Mouse (Mus musculus) midbrain, embryonic 16.5 days (tissue): ENCODE measurements around the gene Glis1. TPM values are rescaled to one million over a fixed set of nuclear protein-coding genes. Genes with fewer than 3 reads are reported as not detected.

ENCODE experiments used
- ATAC-seq: fragments of 200-750 bp; cut with Nextera tagmentation; 2 replicates; pipeline ENCODE4 v1.8.0; 2017; ENCODE audit warnings: moderate TSS enrichment
- H3K27ac ChIP-seq: fragments of 300-500 bp; sonication (generic); 2 replicates; pipeline ENCODE4 v1.5.1; 2014; ENCODE audit warnings: mild to moderate bottlenecking, low read length, mixed read lengths
- H3K27me3 ChIP-seq: fragments of 300-500 bp; sonication (generic); 2 replicates; pipeline ENCODE4 v1.6.1; 2014; ENCODE audit warnings: low read depth, low read length, mixed read lengths; ENCODE audit not compliant: control insufficient read depth, insufficient read depth
- H3K36me3 ChIP-seq: fragments of 300-500 bp; sonication (generic); 2 replicates; pipeline ENCODE4 v1.6.1; 2014; ENCODE audit warnings: mild to moderate bottlenecking, low read length, moderate library complexity, mixed read lengths; ENCODE audit not compliant: control insufficient read depth, insufficient read depth
- H3K4me1 ChIP-seq: fragments of 300-500 bp; sonication (generic); 2 replicates; pipeline ENCODE4 v1.6.1; 2014; ENCODE audit warnings: mild to moderate bottlenecking, low read length, mixed read lengths; ENCODE audit not compliant: control insufficient read depth, insufficient read depth
- H3K4me2 ChIP-seq: fragments of 300-500 bp; sonication (generic); 2 replicates; pipeline ENCODE4 v1.6.1; 2014; ENCODE audit warnings: mild to moderate bottlenecking, low read length, mixed read lengths
- H3K4me3 ChIP-seq: fragments of 300-500 bp; sonication (generic); 2 replicates; pipeline ENCODE4 v1.5.1; 2014; ENCODE audit warnings: low read depth, mild to moderate bottlenecking, low read length, moderate library complexity, mixed read lengths
- H3K9ac ChIP-seq: fragments of 300-500 bp; sonication (generic); 2 replicates; pipeline ENCODE4 v1.6.1; 2014; ENCODE audit warnings: low read depth, low read length, mixed read lengths
- H3K9me3 ChIP-seq: fragments of 300-500 bp; sonication (generic); replicated peaks from 2 replicates; pipeline ENCODE4 v1.6.1; 2014; ENCODE audit warnings: mild to moderate bottlenecking, low read length, mixed read lengths; ENCODE audit not compliant: control insufficient read depth, poor library complexity, severe bottlenecking
- WGBS: fragments of 180-500 bp; shearing (Covaris S2); extraction: QIAGEN DNeasy Blood & Tissue Kit; methylation state at CpG from one replicate; pipeline ENCODE4 v1.1.7; 2014; 5-methylcytosine and 5-hydroxymethylcytosine counted together
- polyA plus RNA-seq: library from polyadenylated mRNA; unstranded; fragments of >200 nt; fragmentation: Nextera tagmentation; extraction: Ambion mirVana; gene quantifications from 2 replicates; pipeline ENCODE4 v1.2.1, GENCODE M21; 2015

Glis1 gene
- polyA plus RNA-seq, 1 experiment from 2014 or later: 2.4 TPM

- no peaks in the 10 kb centered on the region for H3K9me3 ChIP-seq
- no peak for ATAC-seq
- no peak overlapping the region for H3K4me3 ChIP-seq
- WGBS: 31% methylated on average over 7 of the region's 7 CpGs
- no peak overlapping the region for H3K9ac ChIP-seq
- no peak overlapping the region for H3K4me2 ChIP-seq
- no peak overlapping the region for H3K27ac ChIP-seq
- no peaks in the 10 kb centered on the region; the same call in 1 of the 2 replicates for H3K27me3 ChIP-seq
- peaks cover 9% of the 10 kb centered on the region for H3K4me1 ChIP-seq
- no peaks in the 10 kb centered on the region for H3K36me3 ChIP-seq
Observed at GRCm38 (mm10) chr4:107568881-107569443, 134.6 kb downstream of the Glis1 start.

GRCm38 (mm10) chr4:107570329-107571014 is 136.1 kb downstream of the Glis1 start:
- H3K4me2 ChIP-seq: no peak overlapping the region
- 44% methylated on average over 19 of the region's 19 CpGs for WGBS
- no peaks in the 10 kb centered on the region for H3K9me3 ChIP-seq
- no peaks in the 10 kb centered on the region for H3K36me3 ChIP-seq
- no peak overlapping the region for H3K4me3 ChIP-seq
- 0 out of 2 replicates have a peak overlapping the region, but pooled peaks have one; percentile 40 for H3K9ac ChIP-seq
- peaks cover 9% of the 10 kb centered on the region for H3K4me1 ChIP-seq
- peak; percentile 41; the same call in 1 of the 2 replicates for ATAC-seq
- no peaks in the 10 kb centered on the region; the same call in 1 of the 2 replicates for H3K27me3 ChIP-seq
- no peak overlapping the region for H3K27ac ChIP-seq

- ATAC-seq: no peak
- H3K9ac ChIP-seq: no peak overlapping the region
- WGBS: 74% methylated on average over 6 of the region's 6 CpGs
- peaks cover 3% of the 10 kb centered on the region for H3K4me1 ChIP-seq
- H3K4me3 ChIP-seq: no peak overlapping the region
- H3K27me3 ChIP-seq: no peaks in the 10 kb centered on the region
- H3K4me2 ChIP-seq: no peak overlapping the region
- H3K27ac ChIP-seq: no peak overlapping the region
- H3K36me3 ChIP-seq: no peaks in the 10 kb centered on the region
- H3K9me3 ChIP-seq: no peaks in the 10 kb centered on the region
Observed at GRCm38 (mm10) chr4:107575781-107576180, 141.4 kb downstream of the Glis1 start.

GRCm38 (mm10) chr4:107576742-107577141 is 142.4 kb downstream of the Glis1 start:
- no peak for ATAC-seq
- no peaks in the 10 kb centered on the region for H3K9me3 ChIP-seq
- no peaks in the 10 kb centered on the region for H3K4me1 ChIP-seq
- no peak overlapping the region for H3K4me2 ChIP-seq
- no peak overlapping the region for H3K27ac ChIP-seq
- no peak overlapping the region for H3K4me3 ChIP-seq
- no peaks in the 10 kb centered on the region for H3K36me3 ChIP-seq
- no peak overlapping the region for H3K9ac ChIP-seq
- WGBS: 74% methylated on average over 6 of the region's 6 CpGs
- no peaks in the 10 kb centered on the region for H3K27me3 ChIP-seq

GRCm38 (mm10) chr4:107577146-107577839 is 142.9 kb downstream of the Glis1 start:
- H3K9me3 ChIP-seq: no peaks in the 10 kb centered on the region
- 93% methylated on average over 12 of the region's 12 CpGs for WGBS
- no peak overlapping the region for H3K9ac ChIP-seq
- H3K4me1 ChIP-seq: no peaks in the 10 kb centered on the region
- no peaks in the 10 kb centered on the region for H3K27me3 ChIP-seq
- no peak overlapping the region for H3K4me2 ChIP-seq
- no peak overlapping the region for H3K27ac ChIP-seq
- H3K36me3 ChIP-seq: no peaks in the 10 kb centered on the region
- no peak overlapping the region for H3K4me3 ChIP-seq
- ATAC-seq: no peak

- Histone ChIP-seq H3K4me1 (no peaks in the 10 kb centered on the region), H3K27me3 (no peaks in the 10 kb centered on the region), H3K27ac (no peak overlapping the region), H3K9ac (no peak overlapping the region), H3K4me2 (no peak overlapping the region), H3K9me3 (no peaks in the 10 kb centered on the region), H3K4me3 (no peak overlapping the region), H3K36me3 (no peaks in the 10 kb centered on the region)
- 81% methylated on average over 11 of the region's 11 CpGs for WGBS
- no peak for ATAC-seq
Observed at GRCm38 (mm10) chr4:107580883-107581282, 146.5 kb downstream of the Glis1 start.

GRCm38 (mm10) chr4:107586391-107586790 is 152.0 kb downstream of the Glis1 start:
- no peak for ATAC-seq
- no peak overlapping the region for H3K4me3 ChIP-seq
- no peak overlapping the region for H3K4me2 ChIP-seq
- no peaks in the 10 kb centered on the region; the same call in 1 of the 2 replicates for H3K4me1 ChIP-seq
- no peaks in the 10 kb centered on the region for H3K9me3 ChIP-seq
- 78% methylated on average over 5 of the region's 5 CpGs for WGBS
- H3K27me3 ChIP-seq: no peaks in the 10 kb centered on the region
- H3K9ac ChIP-seq: no peak overlapping the region
- no peaks in the 10 kb centered on the region for H3K36me3 ChIP-seq
- no peak overlapping the region for H3K27ac ChIP-seq

- no peaks in the 10 kb centered on the region for H3K36me3 ChIP-seq
- no peak overlapping the region for H3K9ac ChIP-seq
- ATAC-seq: no peak
- no peak overlapping the region for H3K27ac ChIP-seq
- no peak overlapping the region for H3K4me2 ChIP-seq
- H3K4me1 ChIP-seq: no peaks in the 10 kb centered on the region; the same call in 1 of the 2 replicates
- no peak overlapping the region for H3K4me3 ChIP-seq
- H3K27me3 ChIP-seq: no peaks in the 10 kb centered on the region
- 85% methylated on average over 7 of the region's 7 CpGs for WGBS
- no peaks in the 10 kb centered on the region for H3K9me3 ChIP-seq
Observed at GRCm38 (mm10) chr4:107588637-107589036, 154.2 kb downstream of the Glis1 start.

GRCm38 (mm10) chr4:107589046-107589445 is 154.7 kb downstream of the Glis1 start:
- H3K4me3 ChIP-seq: no peak overlapping the region
- no peak for ATAC-seq

More at GRCm38 (mm10) chr4:107589046-107589445, 154.7 kb downstream of the Glis1 start:
- Histone ChIP-seq H3K27ac (no peak overlapping the region), H3K9me3 (no peaks in the 10 kb centered on the region), H3K4me2 (no peak overlapping the region), H3K27me3 (no peaks in the 10 kb centered on the region), H3K9ac (no peak overlapping the region), H3K36me3 (no peaks in the 10 kb centered on the region), H3K4me1 (no peaks in the 10 kb centered on the region; the same call in 1 of the 2 replicates)
- 80% methylated on average over 8 of the region's 8 CpGs for WGBS
